Mouse (Mus musculus) liver, adult 2 months (tissue): ENCODE data around the gene Ankrd23. TPM values are rescaled to one million over a fixed set of nuclear protein-coding genes. Genes with fewer than 3 reads are reported as not detected.
A peak's percentile ranks its signal among the peaks of the same experiment; 100 is the strongest.

Source experiments
- DNase-seq: peaks from one replicate; pipeline ENCODE4 v3.0.0-alpha.2; 2011; ENCODE audit warnings: low read depth, low spot score; ENCODE audit errors: extremely low read depth
- H3K27ac ChIP-seq: fragments of 200-500 bp; replicated peaks from 2 replicates; pipeline ENCODE4 v1.5.1; 2012; ENCODE audit warnings: low read depth, mild to moderate bottlenecking, control low read depth, inconsistent platforms, low read length; ENCODE audit not compliant: insufficient read depth
- H3K27me3 ChIP-seq: fragments of 200-500 bp; 2 replicates; pipeline ENCODE4 v1.6.1; 2012; ENCODE audit warnings: mild to moderate bottlenecking, moderate library complexity, low read length, inconsistent platforms; ENCODE audit not compliant: control insufficient read depth, insufficient read depth
- H3K36me3 ChIP-seq: fragments of 200-500 bp; 2 replicates; pipeline ENCODE4 v1.6.1; 2012; ENCODE audit warnings: low read length, inconsistent platforms; ENCODE audit not compliant: control insufficient read depth, insufficient read depth
- H3K4me1 ChIP-seq: fragments of 200-500 bp; 2 replicates; pipeline ENCODE4 v1.6.1; 2011; ENCODE audit warnings: low read length; ENCODE audit not compliant: control insufficient read depth, insufficient read depth
- H3K4me3 ChIP-seq: fragments of 200-500 bp; 2 replicates; pipeline ENCODE4 v1.5.1; 2011; ENCODE audit warnings: low read depth, mild to moderate bottlenecking, control low read depth, low read length, moderate library complexity; ENCODE audit not compliant: insufficient read depth
- H3K79me2 ChIP-seq: fragments of 200-500 bp; 2 replicates; pipeline ENCODE4 v1.6.1; 2012; ENCODE audit warnings: inconsistent platforms, mild to moderate bottlenecking, low read length, moderate library complexity; ENCODE audit not compliant: control insufficient read depth, insufficient read depth
- H3K9ac ChIP-seq: fragments of 200-500 bp; 2 replicates; pipeline ENCODE4 v1.6.1; 2012; ENCODE audit warnings: low read depth, mild to moderate bottlenecking, control low read depth, inconsistent platforms, low read length
- CTCF ChIP-seq: fragments of 200-500 bp; IDR thresholded peaks from 2 replicates; pipeline ENCODE4 v1.5.1; 2011; ENCODE audit warnings: low read depth, low read length, control low read depth
- POLR2A ChIP-seq: fragments of 200-500 bp; IDR thresholded peaks from 2 replicates; pipeline ENCODE4 v1.6.1; 2011; ENCODE audit warnings: low read length, control low read depth; ENCODE audit not compliant: insufficient read depth; ENCODE audit errors: extremely low read depth
- WGBS: fragments of 180-500 bp; shearing (Covaris S2); methylation state at CpG from one replicate; pipeline ENCODE4 v1.1.7; 2018; 5-methylcytosine and 5-hydroxymethylcytosine counted together
- polyA plus RNA-seq: library from polyadenylated mRNA; depleted of rRNA; stranded (reverse); fragments of >200 nt; gene quantifications from 2 replicates; pipeline ENCODE4 v1.2.3, GENCODE M21; 2012
- total RNA-seq: library from RNA; depleted of rRNA; stranded (reverse); fragments of >200 nt; gene quantifications from 2 replicates; pipeline ENCODE4 v1.2.3, GENCODE M21; 2014

Gene Ankrd23
- total and polyA plus RNA-seq, 2 experiments = 1.8 to 5.1 TPM

GRCm38 (mm10) chr1:36550075-36550863 is 13.6 kb upstream of the Ankrd23 start:
- no peaks in the 10 kb centered on the region for H3K27me3 ChIP-seq
- no peak for DNase-seq
- no peak overlapping the region for H3K27ac ChIP-seq
- 84% methylated on average over 20 of the region's 20 CpGs for WGBS
- H3K79me2 ChIP-seq = peaks cover 6% of the 10 kb centered on the region; the same call in 1 of the 2 replicates
- 0 out of 2 replicates have a peak, but pooled peaks cover 2% of the 10 kb centered on the region for H3K36me3 ChIP-seq
- H3K4me3 ChIP-seq = no peak overlapping the region
- no peak for TF ChIP-seq CTCF
- no peak for TF ChIP-seq POLR2A
- H3K9ac ChIP-seq = no peak overlapping the region
- peaks cover 9% of the 10 kb centered on the region for H3K4me1 ChIP-seq

- no peak overlapping the region for H3K4me3 ChIP-seq
- DNase-seq = no peak
- H3K4me1 ChIP-seq = peaks cover 5% of the 10 kb centered on the region
- H3K36me3 ChIP-seq = 0 out of 2 replicates have a peak, but pooled peaks cover 2% of the 10 kb centered on the region
- H3K27ac ChIP-seq = no peak overlapping the region
- no peak for TF ChIP-seq POLR2A
- no peak for TF ChIP-seq CTCF
- no peaks in the 10 kb centered on the region for H3K27me3 ChIP-seq
- H3K79me2 ChIP-seq = peaks cover 6% of the 10 kb centered on the region; the same call in 1 of the 2 replicates
- 91% methylated on average over 18 of the region's 18 CpGs for WGBS
- H3K9ac ChIP-seq = no peak overlapping the region
These were observed 12.8 kb upstream of the Ankrd23 start for GRCm38 (mm10) chr1:36549491-36549890.

GRCm38 (mm10) chr1:36548771-36549170 is 12.1 kb upstream of the Ankrd23 start:
- WGBS = 63% methylated on average over 8 of the region's 8 CpGs
- no peaks in the 10 kb centered on the region for H3K27me3 ChIP-seq
- TF ChIP-seq POLR2A = no peak
- peaks cover 6% of the 10 kb centered on the region; the same call in 1 of the 2 replicates for H3K79me2 ChIP-seq
- no peak overlapping the region for H3K9ac ChIP-seq
- H3K27ac ChIP-seq = no peak overlapping the region
- H3K4me1 ChIP-seq = peaks cover 5% of the 10 kb centered on the region
- H3K4me3 ChIP-seq = no peak overlapping the region
- H3K36me3 ChIP-seq = 0 out of 2 replicates have a peak, but pooled peaks cover 2% of the 10 kb centered on the region
- DNase-seq = no peak

- Histone ChIP-seq H3K9ac (no peak overlapping the region), H3K27me3 (no peaks in the 10 kb centered on the region), H3K4me1 (peaks cover 5% of the 10 kb centered on the region), H3K4me3 (no peak overlapping the region), H3K79me2 (peaks cover 6% of the 10 kb centered on the region; the same call in 1 of the 2 replicates), H3K36me3 (0 out of 2 replicates have a peak, but pooled peaks cover 2% of the 10 kb centered on the region), H3K27ac (no peak overlapping the region)
- DNase-seq = no peak
- WGBS = 73% methylated on average over 9 of the region's 9 CpGs
- TF ChIP-seq CTCF (no peak), POLR2A (no peak)
These were observed 11.4 kb upstream of the Ankrd23 start for GRCm38 (mm10) chr1:36547981-36548598.

GRCm38 (mm10) chr1:36546888-36547471 is 10.3 kb upstream of the Ankrd23 start, which contains the start of gene Ankrd39:
Ankrd39 (minus strand) TSS chr1:36547445.
- Histone ChIP-seq H3K36me3 (0 out of 2 replicates have a peak, but pooled peaks cover 2% of the 10 kb centered on the region), H3K27ac (peak within 1 kb of the TSS; percentile 43), H3K27me3 (no peaks in the 10 kb centered on the region), H3K9ac (peak within 1 kb of the TSS; percentile 76), H3K4me1 (peaks cover 5% of the 10 kb centered on the region), H3K4me3 (peak within 1 kb of the TSS; percentile 73), H3K79me2 (peaks cover 6% of the 10 kb centered on the region; the same call in 1 of the 2 replicates)
- peak; percentile 99 for TF ChIP-seq CTCF
- no peak for TF ChIP-seq POLR2A
- WGBS = under 1% methylated on average over 43 of the region's 43 CpGs
- DNase-seq = peak; percentile 96
